In genomic region chr13:52436756-52437155, GRCm38 (mm10) we compare ENCODE assay signal across 21 mouse cellular contexts.
DNase-seq lines count a peak whose midpoint lies in the region; ATAC-seq lines count a peak whose summit lies in the region.
"Had no signal": no experiment of that assay in that cellular context is flagged by ENCODE, and none has a peak within 500 bp of the region (broad histone marks: within the 10 kb centered on the region; RNA-seq: fewer than 3 reads in every experiment).

No protein-coding gene starts in this region.

- no peak overlapping the region for H3K9ac ChIP-seq in hindbrain, embryonic 16.5 days (ENCODE audit: low read depth, low read length)
- H3K9ac ChIP-seq: embryonic facial prominence, embryonic 15.5 days; forebrain, embryonic 15.5 days had no signal

- no peaks in the 10 kb centered on the region for H3K4me1 ChIP-seq in hindbrain, embryonic 16.5 days (ENCODE audit: control insufficient read depth, insufficient read depth, low read depth, low read length)
- H3K4me1 ChIP-seq: embryonic facial prominence, embryonic 15.5 days; forebrain, embryonic 15.5 days; heart, embryonic 10.5 days; hindbrain, embryonic 10.5 days had no signal

- intact Hi-C loops in left cerebral cortex, postnatal 25 days (cut with DNase I): loop anchor here (1.0 kb wide), 1 partner anchor 9 kb away; no protein-coding TSS in a partner anchor
- intact Hi-C loops in heart, postnatal 10 days (cut with DNase I): no loop called here

- 83% methylated on average over 8 of the region's 8 CpGs for WGBS in hindbrain, embryonic 16.5 days

- no peak overlapping the region for H3K4me2 ChIP-seq in hindbrain, embryonic 16.5 days (ENCODE audit: low read length)
- H3K4me2 ChIP-seq: embryonic facial prominence, embryonic 15.5 days; forebrain, embryonic 15.5 days; midbrain, embryonic 11.5 days had no signal

- H3K27me3 ChIP-seq in hindbrain, embryonic 16.5 days (replicated peaks; ENCODE audit: control insufficient read depth, insufficient read depth, low read length): no peaks in the 10 kb centered on the region
- H3K27me3 ChIP-seq: embryonic facial prominence, embryonic 15.5 days; forebrain, embryonic 15.5 days had no signal

- no peaks in the 10 kb centered on the region for H3K36me3 ChIP-seq in hindbrain, embryonic 16.5 days (ENCODE audit: control insufficient read depth, insufficient read depth, low read length)
- H3K36me3 ChIP-seq: embryonic facial prominence, embryonic 15.5 days; forebrain, embryonic 15.5 days; heart, embryonic 10.5 days; hindbrain, embryonic 10.5 days had no signal

- H3K4me3 ChIP-seq in hindbrain, embryonic 16.5 days (ENCODE audit: low read length): no peak overlapping the region
- H3K4me3 ChIP-seq: embryonic facial prominence, embryonic 15.5 days; forebrain, embryonic 15.5 days; heart, embryonic 10.5 days; hindbrain, embryonic 10.5 days had no signal

- no peak overlapping the region for H3K27ac ChIP-seq in hindbrain, embryonic 16.5 days (ENCODE audit: low read depth, low read length)
- H3K27ac ChIP-seq: embryonic facial prominence, embryonic 15.5 days; forebrain, embryonic 15.5 days; heart, embryonic 10.5 days; hindbrain, embryonic 10.5 days; hindbrain, postnatal 0 days; stomach, postnatal 0 days had no signal

- no peaks in the 10 kb centered on the region for H3K9me3 ChIP-seq in hindbrain, embryonic 16.5 days (ENCODE audit: control insufficient read depth, low read length)
- H3K9me3 ChIP-seq: embryonic facial prominence, embryonic 15.5 days; forebrain, embryonic 15.5 days; heart, embryonic 10.5 days; hindbrain, embryonic 10.5 days had no signal

- ATAC-seq in hindbrain, embryonic 16.5 days: no peak
- ATAC-seq: CD4-positive, CD25-positive, alpha-beta regulatory T cell, adult 4 months; forebrain, embryonic 15.5 days; hindbrain, postnatal 0 days; intestine, embryonic 16.5 days; lung, postnatal 0 days had no signal

- DNase-seq in layer of hippocampus, adult 9-11 months: peak; percentile 59
- no peak for DNase-seq in layer of hippocampus, postnatal 25 days (ENCODE audit: extremely low spot score in 1 of 2, low spot score in 1 of 2)
- DNase-seq in frontal cortex, adult 2 months (ENCODE audit: extremely low spot score in 1 of 2, low spot score in 1 of 2): peak; percentile 74 to 79
- DNase-seq in left cerebral cortex, postnatal 25 days (ENCODE audit: low spot score in 2 of 2): peak; percentile 52 to 93
- peak; percentile 95 for DNase-seq in telencephalon, adult 2 months (ENCODE audit: low read depth, low spot score)
- DNase-seq in heart, postnatal 10 days: no peak
- DNase-seq: adrenal gland, postnatal 25 days; cerebellum, adult 9-10 months; gastrocnemius, postnatal 36 days; kidney, postnatal 36 days had no signal

Comparison
In these comparisons a context has a peak if more than half of its experiments do, and no peak if none do; other contexts are left out.
1. DNase-seq: peak in layer of hippocampus, adult 9-11 months (single experiment), frontal cortex, adult 2 months (2 of 2), left cerebral cortex, postnatal 25 days (2 of 2) and telencephalon, adult 2 months (single experiment); none in layer of hippocampus, postnatal 25 days (0 of 2) and heart, postnatal 10 days (0 of 2).